Mouse (Mus musculus): ENCODE results near the gene Wdr77. TPM values are rescaled to one million over a fixed set of nuclear protein-coding genes. Genes with fewer than 3 reads are reported as not detected.
"Not testable (repeated sequence)": the region's sequence is repeated elsewhere in the genome, so short reads cannot be mapped to it uniquely, and the experiment has no call there.

Wdr77 gene
- polyA plus RNA-seq, 1 experiment from 2014 or later, result 137 TPM

GRCm38 (mm10) chr3:105959999-105960398 lies 830 bp downstream of the Wdr77 start, which contains the start of gene Atp5f1:
Gene Atp5f1 (minus strand): TSS chr3:105960099.
- peaks cover 12% of the 10 kb centered on the region; the same call in 1 of the 2 replicates for H3K36me3 ChIP-seq (ENCODE audit: control insufficient read depth, insufficient read depth, low read length)
- no peaks in the 10 kb centered on the region for H3K27me3 ChIP-seq (ENCODE audit: control insufficient read depth, insufficient read depth, low read length)
- H3K9me3 ChIP-seq (ENCODE audit: control insufficient read depth, low read length), result no peaks in the 10 kb centered on the region
- no peak for DNase-seq (ENCODE audit: low spot score)
- no peak for ATAC-seq (ENCODE audit: insufficient number of reproducible peaks, low FRiP score, low TSS enrichment, low read depth)
- peaks cover 11% of the 10 kb centered on the region; the same call in 1 of the 2 replicates for H3K4me1 ChIP-seq (ENCODE audit: control insufficient read depth, insufficient read depth, low read length)
- WGBS, result 6% methylated on average over 6 of the region's 6 CpGs
- H3K27ac ChIP-seq (replicated peaks; ENCODE audit: low read depth, low read length), result peak within 1 kb of the TSS; percentile 65; the same call in 1 of the 2 replicates
- H3K9ac ChIP-seq (ENCODE audit: low read length), result peak within 1 kb of the TSS; percentile 94
- peak within 1 kb of the TSS; percentile 86 for H3K4me3 ChIP-seq (ENCODE audit: low read depth, low read length)
- peak within 1 kb of the TSS; percentile 76 for H3K4me2 ChIP-seq (ENCODE audit: low read depth, severe bottlenecking)

- H3K36me3 ChIP-seq (ENCODE audit: control insufficient read depth, insufficient read depth, low read length), result peaks cover 12% of the 10 kb centered on the region; the same call in 1 of the 2 replicates
Measured at GRCm38 (mm10) chr3:105960700-105961099, 1.5 kb downstream of the Wdr77 start.

GRCm38 (mm10) chr3:105971831-105972446 lies 12.8 kb downstream of the Wdr77 start:
- H3K4me1 ChIP-seq (ENCODE audit: control insufficient read depth, insufficient read depth, low read length), result no peaks in the 10 kb centered on the region
- no peak overlapping the region for H3K9ac ChIP-seq (ENCODE audit: low read length)
- no peaks in the 10 kb centered on the region for H3K27me3 ChIP-seq (ENCODE audit: control insufficient read depth, insufficient read depth, low read length)
- no peak for ATAC-seq (ENCODE audit: insufficient number of reproducible peaks, low FRiP score, low TSS enrichment, low read depth)
- no peak overlapping the region for H3K4me3 ChIP-seq (ENCODE audit: low read depth, low read length)
- DNase-seq (ENCODE audit: low spot score), result no peak
- no peaks in the 10 kb centered on the region; the same call in 1 of the 2 replicates for H3K36me3 ChIP-seq (ENCODE audit: control insufficient read depth, insufficient read depth, low read length)
- H3K27ac ChIP-seq (replicated peaks; ENCODE audit: low read depth, low read length), result no peak overlapping the region
- no peak overlapping the region for H3K4me2 ChIP-seq (ENCODE audit: low read depth, severe bottlenecking)
- no peaks in the 10 kb centered on the region for H3K9me3 ChIP-seq (ENCODE audit: control insufficient read depth, low read length)
- WGBS, result 85% methylated on average over 5 of the region's 5 CpGs

More at GRCm38 (mm10) chr3:105960700-105961099, 1.5 kb downstream of the Wdr77 start:
- DNase-seq (ENCODE audit: low spot score), result no peak
- H3K4me2 ChIP-seq (ENCODE audit: low read depth, severe bottlenecking), result peak overlapping the region; percentile 57; the same call in 1 of the 2 replicates
- H3K9ac ChIP-seq (ENCODE audit: low read length), result no peak overlapping the region
- H3K27ac ChIP-seq (replicated peaks; ENCODE audit: low read depth, low read length), result no peak overlapping the region
- WGBS, result 98% methylated on average over 2 of the region's 2 CpGs
- no peaks in the 10 kb centered on the region for H3K27me3 ChIP-seq (ENCODE audit: control insufficient read depth, insufficient read depth, low read length)
- peaks cover 11% of the 10 kb centered on the region; the same call in 1 of the 2 replicates for H3K4me1 ChIP-seq (ENCODE audit: control insufficient read depth, insufficient read depth, low read length)
- no peak for ATAC-seq (ENCODE audit: insufficient number of reproducible peaks, low FRiP score, low TSS enrichment, low read depth)
- no peak overlapping the region for H3K4me3 ChIP-seq (ENCODE audit: low read depth, low read length)
- H3K9me3 ChIP-seq (ENCODE audit: control insufficient read depth, low read length), result no peaks in the 10 kb centered on the region

GRCm38 (mm10) chr3:105973411-105973810 lies 14.2 kb downstream of the Wdr77 start, which contains the start of gene Ovgp1:
Gene Ovgp1 (plus strand): TSS chr3:105973711.
- Histone ChIP-seq H3K4me3 (ENCODE audit: low read depth, low read length) (no peak within 1 kb of the TSS), H3K4me2 (ENCODE audit: low read depth, severe bottlenecking) (no peak within 1 kb of the TSS), H3K36me3 (ENCODE audit: control insufficient read depth, insufficient read depth, low read length) (no peaks in the 10 kb centered on the region; the same call in 1 of the 2 replicates), H3K9ac (ENCODE audit: low read length) (no peak within 1 kb of the TSS), H3K9me3 (ENCODE audit: control insufficient read depth, low read length) (no peaks in the 10 kb centered on the region), H3K27me3 (ENCODE audit: control insufficient read depth, insufficient read depth, low read length) (no peaks in the 10 kb centered on the region), H3K4me1 (ENCODE audit: control insufficient read depth, insufficient read depth, low read length) (no peaks in the 10 kb centered on the region), H3K27ac (replicated peaks; ENCODE audit: low read depth, low read length) (no peak within 1 kb of the TSS)
- ATAC-seq (ENCODE audit: insufficient number of reproducible peaks, low FRiP score, low TSS enrichment, low read depth), result no peak
- DNase-seq (ENCODE audit: low spot score), result no peak
- 89% methylated on average over 3 of the region's 3 CpGs for WGBS

GRCm38 (mm10) chr3:105974174-105974573 lies 15.0 kb downstream of the Wdr77 start:
- ATAC-seq (ENCODE audit: insufficient number of reproducible peaks, low FRiP score, low TSS enrichment, low read depth) (no peak), DNase-seq (ENCODE audit: low spot score) (no peak)
- Histone ChIP-seq H3K9ac (ENCODE audit: low read length) (no peak overlapping the region), H3K9me3 (ENCODE audit: control insufficient read depth, low read length) (no peaks in the 10 kb centered on the region), H3K27ac (replicated peaks; ENCODE audit: low read depth, low read length) (no peak overlapping the region), H3K4me1 (ENCODE audit: control insufficient read depth, insufficient read depth, low read length) (no peaks in the 10 kb centered on the region), H3K4me2 (ENCODE audit: low read depth, severe bottlenecking) (no peak overlapping the region), H3K36me3 (ENCODE audit: control insufficient read depth, insufficient read depth, low read length) (no peaks in the 10 kb centered on the region; the same call in 1 of the 2 replicates), H3K4me3 (ENCODE audit: low read depth, low read length) (no peak overlapping the region), H3K27me3 (ENCODE audit: control insufficient read depth, insufficient read depth, low read length) (no peaks in the 10 kb centered on the region)
- WGBS, result 95% methylated on average over 2 of the region's 2 CpGs

GRCm38 (mm10) chr3:105989611-105990010 lies 30.4 kb downstream of the Wdr77 start:
- H3K36me3 ChIP-seq (ENCODE audit: control insufficient read depth, insufficient read depth, low read length); H3K9me3 ChIP-seq (ENCODE audit: control insufficient read depth, low read length); H3K27ac ChIP-seq (replicated peaks; ENCODE audit: low read depth, low read length); H3K4me2 ChIP-seq (ENCODE audit: low read depth, severe bottlenecking); ATAC-seq (ENCODE audit: insufficient number of reproducible peaks, low FRiP score, low TSS enrichment, low read depth); H3K27me3 ChIP-seq (ENCODE audit: control insufficient read depth, insufficient read depth, low read length); H3K4me3 ChIP-seq (ENCODE audit: low read depth, low read length); H3K9ac ChIP-seq (ENCODE audit: low read length); H3K4me1 ChIP-seq (ENCODE audit: control insufficient read depth, insufficient read depth, low read length); DNase-seq (ENCODE audit: low spot score): not testable (repeated sequence)
- 68% methylated on average over 5 of the region's 5 CpGs for WGBS

GRCm38 (mm10) chr3:105991653-105992283 lies 32.6 kb downstream of the Wdr77 start:
- no peaks in the 10 kb centered on the region for H3K27me3 ChIP-seq (ENCODE audit: control insufficient read depth, insufficient read depth, low read length)
- no peaks in the 10 kb centered on the region for H3K4me1 ChIP-seq (ENCODE audit: control insufficient read depth, insufficient read depth, low read length)
- H3K36me3 ChIP-seq (ENCODE audit: control insufficient read depth, insufficient read depth, low read length), result no peaks in the 10 kb centered on the region
- ATAC-seq (ENCODE audit: insufficient number of reproducible peaks, low FRiP score, low TSS enrichment, low read depth), result no peak
- no peaks in the 10 kb centered on the region for H3K9me3 ChIP-seq (ENCODE audit: control insufficient read depth, low read length)
- DNase-seq (ENCODE audit: low spot score), result peak; percentile 68
- H3K27ac ChIP-seq (replicated peaks; ENCODE audit: low read depth, low read length), result no peak overlapping the region
- WGBS, result 37% methylated on average over 4 of the region's 4 CpGs
- H3K9ac ChIP-seq (ENCODE audit: low read length), result no peak overlapping the region
- no peak overlapping the region for H3K4me2 ChIP-seq (ENCODE audit: low read depth, severe bottlenecking)
- H3K4me3 ChIP-seq (ENCODE audit: low read depth, low read length), result no peak overlapping the region

- Histone ChIP-seq H3K4me1 (ENCODE audit: control insufficient read depth, insufficient read depth, low read length) (no peaks in the 10 kb centered on the region), H3K27me3 (ENCODE audit: control insufficient read depth, insufficient read depth, low read length) (no peaks in the 10 kb centered on the region), H3K36me3 (ENCODE audit: control insufficient read depth, insufficient read depth, low read length) (no peaks in the 10 kb centered on the region), H3K4me2 (ENCODE audit: low read depth, severe bottlenecking) (no peak overlapping the region), H3K27ac (replicated peaks; ENCODE audit: low read depth, low read length) (no peak overlapping the region), H3K9me3 (ENCODE audit: control insufficient read depth, low read length) (no peaks in the 10 kb centered on the region), H3K9ac (ENCODE audit: low read length) (no peak overlapping the region), H3K4me3 (ENCODE audit: low read depth, low read length) (no peak overlapping the region)
- no peak for DNase-seq (ENCODE audit: low spot score)
- 16% methylated on average over 2 of the region's 2 CpGs for WGBS
- no peak for ATAC-seq (ENCODE audit: insufficient number of reproducible peaks, low FRiP score, low TSS enrichment, low read depth)
Measured at GRCm38 (mm10) chr3:105994730-105995129, 35.6 kb downstream of the Wdr77 start.
